Mouse (Mus musculus): ENCODE results near the gene Luc7l3. TPM values are rescaled to one million over a fixed set of nuclear protein-coding genes. Genes with fewer than 3 reads are reported as not detected.

Luc7l3 gene
- polyA plus RNA-seq, 1 experiment, result 26.6 TPM

DNA sequence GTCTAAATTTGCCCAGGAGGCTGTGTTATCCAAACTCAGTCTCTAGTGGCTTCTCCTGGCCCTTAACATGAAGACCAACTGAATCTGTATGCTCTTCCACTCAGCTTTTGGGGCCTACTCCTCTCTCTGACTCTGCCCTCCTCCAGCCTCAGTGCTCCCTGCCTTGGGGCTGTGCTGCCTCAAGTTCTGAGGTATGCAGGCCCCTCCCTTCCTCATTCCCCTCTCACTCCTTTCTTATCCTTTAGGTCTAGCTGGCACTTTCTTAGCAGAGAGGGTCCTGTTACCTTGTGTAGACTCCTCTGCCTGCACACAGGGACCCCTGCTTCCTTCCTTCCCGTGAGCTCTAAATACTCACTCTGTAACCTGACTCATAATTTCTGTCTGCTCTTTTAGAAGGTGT, 22.7 kb upstream of the Luc7l3 start:
- Histone ChIP-seq H3K4me1 (ENCODE audit: control insufficient read depth, insufficient read depth, insufficient read length, low read length) (no peaks in the 10 kb centered on the region; the same call in 1 of the 2 replicates), H3K27ac (replicated peaks; ENCODE audit: low read depth, low read length) (no peak overlapping the region), H3K4me3 (ENCODE audit: insufficient read depth, low read depth, low read length) (no peak overlapping the region)

DNA sequence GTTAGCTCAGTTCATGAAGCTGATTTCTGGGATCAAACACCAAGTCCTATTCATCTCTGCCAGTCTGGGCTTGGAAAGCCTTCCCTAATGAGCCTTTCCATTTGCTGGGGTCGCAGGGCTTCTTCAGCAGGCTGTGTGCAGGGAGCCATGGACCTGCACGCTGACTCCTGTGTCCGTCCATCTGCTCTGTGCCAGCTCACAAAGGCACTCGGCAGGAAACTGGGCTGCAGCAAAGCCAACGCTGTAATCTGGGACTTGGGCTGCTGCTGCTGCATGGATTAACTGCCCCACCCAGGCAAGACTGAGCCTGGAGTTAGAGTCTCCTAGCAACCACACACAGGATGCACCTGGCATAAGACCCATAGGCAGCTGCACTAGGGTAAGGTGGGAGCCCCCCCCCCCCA, 22.2 kb upstream of the Luc7l3 start:
- Histone ChIP-seq H3K27ac (replicated peaks; ENCODE audit: low read depth, low read length) (no peak overlapping the region), H3K4me3 (ENCODE audit: insufficient read depth, low read depth, low read length) (no peak overlapping the region), H3K4me1 (ENCODE audit: control insufficient read depth, insufficient read depth, insufficient read length, low read length) (no peaks in the 10 kb centered on the region; the same call in 1 of the 2 replicates)

- Histone ChIP-seq H3K4me1 (ENCODE audit: control insufficient read depth, insufficient read depth, insufficient read length, low read length) (no peaks in the 10 kb centered on the region; the same call in 1 of the 2 replicates), H3K27ac (replicated peaks; ENCODE audit: low read depth, low read length) (no peak overlapping the region), H3K4me3 (ENCODE audit: insufficient read depth, low read depth, low read length) (no peak overlapping the region)
Observed at GRCm38 (mm10) chr11:94342114-94342905, 20.5 kb upstream of the Luc7l3 start.

- Histone ChIP-seq H3K4me3 (ENCODE audit: insufficient read depth, low read depth, low read length) (no peak overlapping the region), H3K27ac (replicated peaks; ENCODE audit: low read depth, low read length) (no peak overlapping the region), H3K4me1 (ENCODE audit: control insufficient read depth, insufficient read depth, insufficient read length, low read length) (no peaks in the 10 kb centered on the region)
Observed at GRCm38 (mm10) chr11:94340948-94341933, 19.5 kb upstream of the Luc7l3 start.

DNA sequence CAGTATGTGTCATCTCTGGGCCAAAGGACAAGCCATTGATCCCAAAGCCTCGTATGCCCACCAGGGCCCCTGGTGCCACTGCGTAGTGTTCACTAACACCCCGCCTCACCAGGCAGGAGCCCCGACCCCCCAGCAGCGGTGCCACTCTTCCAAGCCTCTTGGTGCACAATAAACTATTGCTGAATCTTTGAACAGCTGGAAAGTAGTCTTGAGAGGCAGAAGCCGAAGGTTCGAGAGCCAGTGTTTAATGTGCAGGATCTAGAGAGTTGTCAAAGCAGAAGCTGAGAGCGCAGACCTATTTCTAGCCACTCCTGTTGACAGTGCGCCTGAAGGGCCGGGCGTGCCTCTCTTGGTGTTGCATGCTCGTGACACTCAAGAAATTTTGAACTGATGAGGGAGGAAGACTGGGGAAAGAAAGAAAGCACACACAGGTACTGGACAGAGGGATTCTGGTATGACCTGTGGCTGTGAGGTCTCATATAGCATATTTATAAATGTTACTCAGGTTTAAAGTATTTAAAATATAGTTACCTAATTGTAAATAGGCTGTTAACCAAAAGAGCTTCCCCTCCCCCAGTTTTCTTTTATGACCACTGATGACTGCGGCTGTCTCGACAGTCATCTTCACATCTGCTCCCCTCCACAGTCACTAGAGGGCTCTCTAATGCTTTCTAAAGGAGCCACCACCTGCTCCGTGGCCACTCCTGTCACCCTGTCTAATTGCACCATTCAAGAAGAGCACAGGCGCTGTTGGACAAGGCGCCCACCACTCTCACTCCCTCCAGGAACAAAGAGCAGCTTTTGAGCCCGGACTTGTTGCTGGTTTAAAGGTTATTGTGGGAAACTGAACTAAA, 18.2 kb upstream of the Luc7l3 start:
- Histone ChIP-seq H3K4me1 (ENCODE audit: control insufficient read depth, insufficient read depth, insufficient read length, low read length) (no peaks in the 10 kb centered on the region), H3K27ac (replicated peaks; ENCODE audit: low read depth, low read length) (no peak overlapping the region), H3K4me3 (ENCODE audit: insufficient read depth, low read depth, low read length) (no peak overlapping the region)

DNA sequence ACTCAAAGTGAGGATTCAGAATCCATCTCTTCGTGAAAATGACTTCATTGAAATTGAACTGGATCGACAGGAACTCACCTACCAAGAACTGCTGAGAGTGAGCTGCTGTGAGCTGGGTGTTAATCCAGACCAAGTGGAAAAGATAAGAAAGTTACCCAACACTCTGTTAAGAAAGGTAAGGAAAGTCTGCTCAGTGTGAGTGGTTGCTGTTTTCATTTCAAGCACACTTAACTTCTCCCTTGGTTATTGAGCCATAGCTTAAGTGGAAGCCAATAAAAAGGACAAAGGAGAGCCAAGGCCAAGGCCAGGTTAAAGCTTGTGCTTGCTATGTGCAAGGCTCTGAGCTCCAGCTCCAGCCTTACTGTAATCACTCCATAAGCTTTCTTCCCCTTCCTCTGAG, 16.6 kb upstream of the Luc7l3 start:
- H3K4me1 ChIP-seq (ENCODE audit: control insufficient read depth, insufficient read depth, insufficient read length, low read length), result no peaks in the 10 kb centered on the region
- no peak overlapping the region for H3K4me3 ChIP-seq (ENCODE audit: insufficient read depth, low read depth, low read length)
- no peak overlapping the region for H3K27ac ChIP-seq (replicated peaks; ENCODE audit: low read depth, low read length)

DNA sequence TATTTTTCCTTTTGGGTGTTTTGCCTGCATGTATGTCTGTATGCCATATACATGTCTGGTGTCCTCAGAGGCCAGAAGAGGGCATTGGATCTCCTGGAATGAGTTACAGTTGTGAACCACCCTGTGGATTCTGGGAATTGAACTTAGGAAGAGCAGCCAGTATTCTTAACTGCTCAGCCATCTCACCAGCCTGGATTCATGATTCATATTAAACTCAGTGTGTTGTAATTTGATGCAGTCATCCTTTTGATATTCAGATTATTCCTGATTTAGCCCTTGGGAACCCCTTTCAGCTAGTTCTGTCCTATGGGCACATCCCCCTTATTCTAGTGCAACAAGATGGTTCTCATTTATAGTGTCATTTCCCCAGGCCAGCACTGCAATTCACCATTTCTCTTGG, 14.8 kb upstream of the Luc7l3 start:
- Histone ChIP-seq H3K4me1 (ENCODE audit: control insufficient read depth, insufficient read depth, insufficient read length, low read length) (no peaks in the 10 kb centered on the region), H3K4me3 (ENCODE audit: insufficient read depth, low read depth, low read length) (no peak overlapping the region), H3K27ac (replicated peaks; ENCODE audit: low read depth, low read length) (no peak overlapping the region)

GRCm38 (mm10) chr11:94334386-94334968, 12.7 kb upstream of the Luc7l3 start:
- Histone ChIP-seq H3K4me3 (ENCODE audit: insufficient read depth, low read depth, low read length) (no peak overlapping the region), H3K4me1 (ENCODE audit: control insufficient read depth, insufficient read depth, insufficient read length, low read length) (peaks cover 4% of the 10 kb centered on the region), H3K27ac (replicated peaks; ENCODE audit: low read depth, low read length) (no peak overlapping the region)

GRCm38 (mm10) chr11:94332726-94333125, 10.9 kb upstream of the Luc7l3 start:
- H3K4me1 ChIP-seq (ENCODE audit: control insufficient read depth, insufficient read depth, insufficient read length, low read length), result peaks cover 4% of the 10 kb centered on the region
- H3K27ac ChIP-seq (replicated peaks; ENCODE audit: low read depth, low read length), result no peak overlapping the region
- H3K4me3 ChIP-seq (ENCODE audit: insufficient read depth, low read depth, low read length), result no peak overlapping the region

- H3K4me1 ChIP-seq (ENCODE audit: control insufficient read depth, insufficient read depth, insufficient read length, low read length), result peaks cover 8% of the 10 kb centered on the region
- H3K27ac ChIP-seq (replicated peaks; ENCODE audit: low read depth, low read length), result no peak overlapping the region
- no peak overlapping the region for H3K4me3 ChIP-seq (ENCODE audit: insufficient read depth, low read depth, low read length)
Observed at GRCm38 (mm10) chr11:94330211-94330610, 8.4 kb upstream of the Luc7l3 start.

- Histone ChIP-seq H3K4me3 (ENCODE audit: insufficient read depth, low read depth, low read length) (no peak overlapping the region), H3K4me1 (ENCODE audit: control insufficient read depth, insufficient read depth, insufficient read length, low read length) (peaks cover 8% of the 10 kb centered on the region), H3K27ac (replicated peaks; ENCODE audit: low read depth, low read length) (no peak overlapping the region)
Observed at GRCm38 (mm10) chr11:94329270-94329891, 7.6 kb upstream of the Luc7l3 start.

GRCm38 (mm10) chr11:94328644-94329025, 6.8 kb upstream of the Luc7l3 start:
- peak overlapping the region; percentile 76 for H3K4me3 ChIP-seq (ENCODE audit: insufficient read depth, low read depth, low read length)
- H3K4me1 ChIP-seq (ENCODE audit: control insufficient read depth, insufficient read depth, insufficient read length, low read length), result peaks cover 8% of the 10 kb centered on the region
- peak overlapping the region; percentile 41; the same call in 1 of the 2 replicates for H3K27ac ChIP-seq (replicated peaks; ENCODE audit: low read depth, low read length)

- peaks cover 8% of the 10 kb centered on the region for H3K4me1 ChIP-seq (ENCODE audit: control insufficient read depth, insufficient read depth, insufficient read length, low read length)
- peak within 1 kb of the TSS; percentile 98 for H3K27ac ChIP-seq (replicated peaks; ENCODE audit: low read depth, low read length)
- H3K4me3 ChIP-seq (ENCODE audit: insufficient read depth, low read depth, low read length), result peak within 1 kb of the TSS; percentile 76
Observed at GRCm38 (mm10) chr11:94327693-94328643, 6.2 kb upstream of the Luc7l3 start, which contains the start of gene Ankrd40. Gene Ankrd40, plus strand, starts transcription at chr11:94328001.
